Mouse (Mus musculus) olfactory bulb, adult 2 months (tissue): ENCODE measurements around the gene Speer4d.
"Not testable (repeated sequence)": the region's sequence is repeated elsewhere in the genome, so short reads cannot be mapped to it uniquely, and the experiment has no call there.

ENCODE experiments used
- CTCF ChIP-seq: fragments of 200-500 bp; IDR thresholded peaks from 2 replicates; pipeline ENCODE4 v1.5.1; 2012; ENCODE audit warnings: low read depth, mild to moderate bottlenecking, low read length, moderate library complexity; ENCODE audit not compliant: insufficient read depth
- POLR2A ChIP-seq: fragments of 200-500 bp; IDR thresholded peaks from 2 replicates; pipeline ENCODE4 v1.6.1; 2012; ENCODE audit warnings: mild to moderate bottlenecking, low read depth, low read length, moderate library complexity; ENCODE audit not compliant: insufficient read depth

GRCm38 (mm10) chr5:15573735-15574134 is 45.1 kb upstream of the Speer4d start:
- not testable (repeated sequence) for TF ChIP-seq POLR2A, CTCF
